Mouse (Mus musculus) MEL (cell line): Measurements from ENCODE around the gene Gm20388. TPM values are rescaled to one million over a fixed set of nuclear protein-coding genes. Genes with fewer than 3 reads are reported as not detected.

Experiments used
- DNase-seq: peaks from one replicate; pipeline ENCODE4 v3.0.0; 2011; ENCODE audit warnings: low read depth, low spot score
- H3K27ac ChIP-seq: 2 replicates; pipeline ENCODE4 v1.5.1; 2012; ENCODE audit warnings: low read depth, mild to moderate bottlenecking, control low read depth, low read length, moderate library complexity; ENCODE audit not compliant: control insufficient read depth
- H3K27me3 ChIP-seq, 2 experiments: fragments of 150-350 bp in 1 of 2; sonication (generic) in 1 of 2; 2 replicates each; pipeline ENCODE4 v1.6.1; 2012; ENCODE audit warnings: low read length in 2 of 2, mild to moderate bottlenecking in 2 of 2, improper control_type of control experiment in 1 of 2, moderate library complexity in 1 of 2; ENCODE audit not compliant: insufficient read depth in 2 of 2, control insufficient read depth in 1 of 2
- H3K36me3 ChIP-seq, 2 experiments: 2 replicates each; pipeline ENCODE4 v1.6.1; 2012 to 2014; ENCODE audit warnings: low read length in 2 of 2, improper control_type of control experiment in 1 of 2, inconsistent platforms in 1 of 2, mild to moderate bottlenecking in 1 of 2; ENCODE audit not compliant: insufficient read depth in 2 of 2, control insufficient read depth in 1 of 2
- H3K4me1 ChIP-seq, 2 experiments: fragments of 150-350 bp in 1 of 2; sonication (generic) in 1 of 2; 2 replicates each; pipeline ENCODE4 v1.6.1; 2012; ENCODE audit warnings: low read length in 2 of 2, improper control_type of control experiment in 1 of 2, mild to moderate bottlenecking in 1 of 2; ENCODE audit not compliant: insufficient read depth in 2 of 2, control insufficient read depth in 1 of 2
- H3K4me3 ChIP-seq, 2 experiments: fragments of 150-350 bp in 1 of 2; sonication (generic) in 1 of 2; 2 replicates each; pipeline ENCODE4 v1.5.1; 2012; ENCODE audit warnings: low read depth in 2 of 2, low read length in 2 of 2, mild to moderate bottlenecking in 2 of 2, moderate library complexity in 2 of 2, control low read depth in 1 of 2, improper control_type of control experiment in 1 of 2; ENCODE audit not compliant: control insufficient read depth in 1 of 2, insufficient read depth in 1 of 2
- H3K79me2 ChIP-seq: 2 replicates; pipeline ENCODE4 v1.6.1; 2012; ENCODE audit warnings: mild to moderate bottlenecking, low read length, moderate library complexity; ENCODE audit not compliant: control insufficient read depth, poor library complexity, insufficient read depth
- H3K9ac ChIP-seq: 2 replicates; pipeline ENCODE4 v1.6.1; 2012; ENCODE audit warnings: low read depth, mild to moderate bottlenecking, control low read depth, low read length, moderate library complexity; ENCODE audit not compliant: control insufficient read depth, poor library complexity, severe bottlenecking
- H3K9me3 ChIP-seq: fragments of 150-350 bp; sonication (generic); replicated peaks from 2 replicates; pipeline ENCODE4 v1.6.1; 2012; ENCODE audit warnings: mild to moderate bottlenecking, low read length, improper control_type of control experiment, moderate library complexity; ENCODE audit not compliant: insufficient read depth
- CHD1 ChIP-seq: IDR thresholded peaks from 2 replicates; pipeline ENCODE4 v1.6.1; 2012; ENCODE audit warnings: low read depth, mild to moderate bottlenecking, inconsistent platforms, low read length, improper control_type of control experiment
- EP300 ChIP-seq, 2 experiments: IDR thresholded peaks; 2 replicates each; pipeline ENCODE4 v1.6.1; 2011; ENCODE audit warnings: improper control_type of control experiment in 2 of 2, low read length in 2 of 2, low read depth in 1 of 2, mild to moderate bottlenecking in 1 of 2
- ETS1 ChIP-seq: IDR thresholded peaks from 2 replicates; pipeline ENCODE4 v1.6.1; 2012; ENCODE audit warnings: low read depth, mild to moderate bottlenecking, inconsistent platforms, low read length, improper control_type of control experiment, moderate library complexity
- HCFC1 ChIP-seq: IDR thresholded peaks from 2 replicates; pipeline ENCODE4 v1.6.1; 2012; ENCODE audit warnings: low read depth, mild to moderate bottlenecking, inconsistent platforms, low read length, improper control_type of control experiment, moderate library complexity
- JUND ChIP-seq: IDR thresholded peaks from 2 replicates; pipeline ENCODE4 v1.6.1; 2011; ENCODE audit warnings: low read depth, mild to moderate bottlenecking, improper control_type of control experiment, low read length
- MAFK ChIP-seq: IDR thresholded peaks from 2 replicates; pipeline ENCODE4 v1.6.1; 2011; ENCODE audit warnings: low read depth, mild to moderate bottlenecking, low read length, improper control_type of control experiment, borderline replicate concordance
- MYB ChIP-seq: IDR thresholded peaks from 2 replicates; pipeline ENCODE4 v1.6.1; 2011; ENCODE audit warnings: mild to moderate bottlenecking, low read depth, low read length, improper control_type of control experiment
- POLR2A ChIP-seq, 2 experiments: IDR thresholded peaks; 2 replicates each; pipeline ENCODE4 v1.6.1; 2011 to 2012; ENCODE audit warnings: low read length in 2 of 2, mild to moderate bottlenecking in 2 of 2, control low read depth in 1 of 2, improper control_type of control experiment in 1 of 2, low read depth in 1 of 2, moderate library complexity in 1 of 2; ENCODE audit not compliant: control insufficient read depth in 1 of 2, insufficient read depth in 1 of 2, poor library complexity in 1 of 2
- RAD21 ChIP-seq: IDR thresholded peaks from 2 replicates; pipeline ENCODE4 v1.6.1; 2011; ENCODE audit warnings: mild to moderate bottlenecking, low read depth, low read length, improper control_type of control experiment
- SMC3 ChIP-seq: IDR thresholded peaks from 2 replicates; pipeline ENCODE4 v1.6.1; 2011; ENCODE audit warnings: low read depth, low read length, improper control_type of control experiment
- TBP ChIP-seq: IDR thresholded peaks from 2 replicates; pipeline ENCODE4 v1.8.0; 2011; ENCODE audit warnings: low read depth, low read length, improper control_type of control experiment
- TCF12 ChIP-seq: IDR thresholded peaks from 2 replicates; pipeline ENCODE4 v1.6.1; 2014; ENCODE audit warnings: low read depth, mild to moderate bottlenecking, inconsistent platforms, low read length, improper control_type of control experiment, moderate library complexity
- UBTF ChIP-seq: IDR thresholded peaks from 2 replicates; pipeline ENCODE4 v1.6.1; 2012; ENCODE audit warnings: low read depth, mild to moderate bottlenecking, inconsistent platforms, low read length, improper control_type of control experiment, moderate library complexity, borderline replicate concordance; ENCODE audit not compliant: insufficient read depth
- USF2 ChIP-seq, 2 experiments: IDR thresholded peaks; 2 replicates each; pipeline ENCODE4 v1.6.1; 2011 to 2012; ENCODE audit warnings: improper control_type of control experiment in 2 of 2, low read length in 2 of 2, borderline replicate concordance in 1 of 2, inconsistent platforms in 1 of 2, low read depth in 1 of 2, mild to moderate bottlenecking in 1 of 2; ENCODE audit not compliant: insufficient read depth in 1 of 2
- ZKSCAN1 ChIP-seq: IDR thresholded peaks from 2 replicates; pipeline ENCODE4 v1.6.1; 2012; ENCODE audit warnings: low read depth, mild to moderate bottlenecking, inconsistent platforms, low read length, improper control_type of control experiment, moderate library complexity
- ZNF384 ChIP-seq: IDR thresholded peaks from 2 replicates; pipeline ENCODE4 v1.6.1; 2012; ENCODE audit warnings: low read depth, mild to moderate bottlenecking, inconsistent platforms, low read length, improper control_type of control experiment
- polyA plus RNA-seq, 2 experiments: library from polyadenylated mRNA; stranded (reverse) in 1 of 2; unstranded in 1 of 2; fragments of >175 nt in 1 of 2; fragments of >200 nt in 1 of 2; gene quantifications; 2 replicates each; pipeline versions ENCODE4 v1.2.1 to v1.2.4; 2012; ENCODE audit warnings: low replicate concordance in 2 of 2, low read depth in 1 of 2; ENCODE audit not compliant: insufficient read length in 2 of 2, insufficient read depth in 1 of 2, missing spikeins in 1 of 2
- total RNA-seq: library from RNA; depleted of rRNA; stranded (reverse); fragments of 300-350 nt; gene quantifications from 2 replicates; pipeline ENCODE4 v1.2.3, GENCODE M21; 2012

Gm20388 gene
- total and polyA plus RNA-seq, 3 experiments, result 11.1 to 17.8 TPM; not detected in 1

DNA sequence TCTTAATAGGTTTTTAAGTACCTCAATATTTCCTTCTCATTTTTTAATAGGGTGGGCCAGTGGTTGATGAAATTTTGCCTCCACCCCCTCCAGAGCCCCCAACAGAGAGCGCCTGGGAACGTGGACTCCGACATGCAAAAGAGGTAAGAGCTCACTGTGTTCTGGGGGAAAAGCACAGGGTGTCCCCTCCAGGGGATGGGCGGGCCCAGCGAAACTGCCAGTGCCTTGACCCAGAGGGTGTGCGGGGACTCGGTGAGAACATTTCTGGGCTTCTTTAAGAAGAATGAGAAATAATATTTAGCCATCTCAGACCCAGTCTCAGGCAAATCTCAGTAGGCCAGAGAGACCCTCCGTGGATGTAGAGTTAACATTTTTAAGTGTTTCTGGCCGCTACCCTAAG is 2487.5 kb downstream of the Gm20388 start:
- Histone ChIP-seq H3K36me3 (peaks cover 0 to 49% of the 10 kb centered on the region in 2 experiments; a peak in 2 of 4 replicates), H3K9me3 (no peaks in the 10 kb centered on the region)
- TF ChIP-seq ZNF384, result no peak
- no peak for TF ChIP-seq MYB
- TF ChIP-seq TBP, result no peak
- TF ChIP-seq CHD1, result no peak
- TF ChIP-seq, all 39 proteins: peak for 0

DNA sequence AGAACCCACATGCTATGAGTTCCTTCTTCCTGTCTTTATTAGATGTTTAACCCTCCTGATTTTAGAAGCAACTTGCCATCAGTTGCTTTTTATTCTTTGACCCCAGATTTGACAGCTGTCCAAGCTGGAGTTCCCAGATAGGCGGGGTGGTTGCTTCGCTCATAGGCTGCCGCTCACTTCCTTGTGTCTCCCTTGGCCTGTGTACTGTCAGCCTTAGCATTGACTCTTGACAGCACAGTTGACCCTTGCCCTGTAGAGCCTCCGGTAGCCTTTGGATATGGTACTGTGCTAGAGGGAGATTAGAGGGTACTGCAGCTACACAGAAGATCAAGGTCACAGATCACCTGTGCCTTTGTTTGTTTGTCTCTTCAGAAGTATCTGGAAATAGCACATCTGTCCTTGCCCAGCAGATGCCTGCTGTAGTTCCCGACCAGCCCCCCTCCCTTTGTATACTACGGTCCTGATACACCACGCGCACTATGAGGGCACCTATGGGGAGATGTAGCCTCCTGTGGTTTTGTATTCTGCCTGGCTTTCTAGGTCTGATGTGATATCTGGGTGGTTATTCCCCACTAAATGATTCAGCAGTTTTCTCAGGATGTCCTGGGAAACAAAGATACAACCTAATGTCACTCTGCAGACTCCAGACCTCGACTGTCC is 2494.6 kb downstream of the Gm20388 start:
- Histone ChIP-seq H3K9ac (no peak overlapping the region), H3K27ac (no peak overlapping the region)
- no peak for TF ChIP-seq JUND
- no peak for TF ChIP-seq UBTF
- TF ChIP-seq USF2 (IDR thresholded peaks at IDR 0.05; ENCODE audit: borderline replicate concordance in 1 of 2, insufficient read depth in 1 of 2, low read depth in 1 of 2, low read length in 2 of 2), result no peak
- TF ChIP-seq TBP, result no peak
- peak; percentile 47; the same call in 1 of the 2 replicates for TF ChIP-seq ETS1
- 0 out of 4 replicates have a peak, but pooled peaks of 1 of the 2 experiments have one; percentile 28 for TF ChIP-seq EP300 (IDR thresholded peaks at IDR 0.05; ENCODE audit: low read depth in 1 of 2, low read length in 2 of 2)
- TF ChIP-seq TCF12, result no peak
- TF ChIP-seq RAD21, result no peak
- no peak for TF ChIP-seq ZNF384
- TF ChIP-seq POLR2A (IDR thresholded peaks at IDR 0.05; ENCODE audit: control insufficient read depth in 1 of 2, insufficient read depth in 1 of 2, low read depth in 1 of 2, low read length in 2 of 2, poor library complexity in 1 of 2), result no peak
- TF ChIP-seq MAFK, result no peak
- TF ChIP-seq HCFC1, result no peak
- no peak for TF ChIP-seq ZKSCAN1
- TF ChIP-seq SMC3, result no peak
- TF ChIP-seq, all 39 proteins: peak for 2
- Histone ChIP-seq H3K9me3 (no peaks in the 10 kb centered on the region), H3K27me3 (no peaks in the 10 kb centered on the region), H3K4me3 (no peak overlapping the region), H3K79me2 (no peaks in the 10 kb centered on the region), H3K4me1 (peaks cover 2 to 6% of the 10 kb centered on the region in 2 experiments), H3K36me3 (peaks cover 0 to 37% of the 10 kb centered on the region in 2 experiments; a peak in 3 of 4 replicates)
- DNase-seq, result no peak

More for the DNA sequence above, 2487.5 kb downstream of the Gm20388 start:
- no peak overlapping the region for H3K9ac ChIP-seq
- no peaks in the 10 kb centered on the region for H3K27me3 ChIP-seq
- no peaks in the 10 kb centered on the region for H3K4me1 ChIP-seq
- DNase-seq, result no peak
- no peaks in the 10 kb centered on the region for H3K79me2 ChIP-seq
- H3K27ac ChIP-seq, result no peak overlapping the region
- no peak overlapping the region for H3K4me3 ChIP-seq
